Mouse (Mus musculus) midbrain, embryonic 10.5 days (tissue): ENCODE measurements around the gene Rbms2. TPM values are rescaled to one million over a fixed set of nuclear protein-coding genes. Genes with fewer than 3 reads are reported as not detected.
"Not testable (repeated sequence)": the region's sequence is repeated elsewhere in the genome, so short reads cannot be mapped to it uniquely, and the experiment has no call there.

Experiments
- DNase-seq: peaks from one replicate; pipeline ENCODE4 v3.0.0-alpha.2; 2017; ENCODE audit warnings: low spot score
- H3K27ac ChIP-seq: fragments of 300-500 bp; sonication (generic); replicated peaks from 2 replicates; pipeline ENCODE4 v1.5.1; 2016; ENCODE audit warnings: mild to moderate bottlenecking
- H3K27me3 ChIP-seq: fragments of 300-500 bp; sonication (generic); 2 replicates; pipeline ENCODE4 v1.6.1; 2016; ENCODE audit warnings: low read depth, mild to moderate bottlenecking; ENCODE audit not compliant: poor library complexity, severe bottlenecking
- H3K36me3 ChIP-seq: fragments of 300-500 bp; sonication (generic); 2 replicates; pipeline ENCODE4 v1.6.1; 2016; ENCODE audit warnings: mild to moderate bottlenecking, moderate library complexity
- H3K4me1 ChIP-seq: fragments of 300-500 bp; sonication (generic); 2 replicates; pipeline ENCODE4 v1.6.1; 2016
- H3K4me3 ChIP-seq: fragments of 300-500 bp; sonication (generic); 2 replicates; pipeline ENCODE4 v1.5.1; 2016; ENCODE audit warnings: mild to moderate bottlenecking, moderate library complexity
- H3K9me3 ChIP-seq: fragments of 300-500 bp; sonication (generic); replicated peaks from 2 replicates; pipeline ENCODE4 v1.6.1; 2016; ENCODE audit warnings: mild to moderate bottlenecking
- WGBS: fragments of 180-500 bp; shearing (Covaris S2); methylation state at CpG from one replicate; pipeline ENCODE4 v1.1.7; 2016; 5-methylcytosine and 5-hydroxymethylcytosine counted together
- polyA plus RNA-seq: library from polyadenylated mRNA; unstranded; fragments of >200 nt; fragmentation: Nextera tagmentation; extraction: Ambion mirVana; gene quantifications from 2 replicates; pipeline ENCODE4 v1.2.1, GENCODE M21; 2016

The Rbms2 gene
- polyA plus RNA-seq, 1 experiment from 2014 or later: 24.3 TPM

GRCm38 (mm10) chr10:128091564-128092505, 88.3 kb downstream of the Rbms2 start, which contains the start of gene Baz2a:
Gene Baz2a (plus strand): TSS chr10:128091577.
- H3K4me3 ChIP-seq: peak within 1 kb of the TSS; percentile 89
- H3K9me3 ChIP-seq: no peaks in the 10 kb centered on the region
- peak; percentile 43 for DNase-seq
- H3K27me3 ChIP-seq: peaks cover 7% of the 10 kb centered on the region; the same call in 1 of the 2 replicates
- peaks cover 42% of the 10 kb centered on the region for H3K36me3 ChIP-seq
- peak within 1 kb of the TSS; percentile 94 for H3K27ac ChIP-seq
- WGBS: 2% methylated on average over 20 of the region's 20 CpGs
- H3K4me1 ChIP-seq: peaks cover 58% of the 10 kb centered on the region

- peaks cover 51% of the 10 kb centered on the region for H3K4me1 ChIP-seq
- H3K9me3 ChIP-seq: no peaks in the 10 kb centered on the region
- H3K36me3 ChIP-seq: peaks cover 51% of the 10 kb centered on the region
- 10% methylated on average over 14 of the region's 14 CpGs for WGBS
- peak overlapping the region; percentile 89 for H3K4me3 ChIP-seq
- H3K27ac ChIP-seq: peak overlapping the region; percentile 94
- peak; percentile 85 for DNase-seq
- peaks cover 7% of the 10 kb centered on the region; the same call in 1 of the 2 replicates for H3K27me3 ChIP-seq
Observed at GRCm38 (mm10) chr10:128090651-128091563, 89.2 kb downstream of the Rbms2 start.

GRCm38 (mm10) chr10:128089842-128090241, 90.3 kb downstream of the Rbms2 start:
- no peaks in the 10 kb centered on the region for H3K9me3 ChIP-seq
- H3K36me3 ChIP-seq: peaks cover 62% of the 10 kb centered on the region
- DNase-seq: no peak
- H3K4me3 ChIP-seq: no peak overlapping the region
- peaks cover 44% of the 10 kb centered on the region for H3K4me1 ChIP-seq
- H3K27me3 ChIP-seq: peaks cover 7% of the 10 kb centered on the region; the same call in 1 of the 2 replicates
- WGBS: 82% methylated on average over 5 of the region's 5 CpGs
- no peak overlapping the region for H3K27ac ChIP-seq

- Histone ChIP-seq H3K4me3 (no peak overlapping the region), H3K9me3 (no peaks in the 10 kb centered on the region), H3K4me1 (peaks cover 36% of the 10 kb centered on the region), H3K27me3 (no peaks in the 10 kb centered on the region), H3K36me3 (peaks cover 70% of the 10 kb centered on the region), H3K27ac (no peak overlapping the region)
- WGBS: 94% methylated on average over 5 of the region's 5 CpGs
- DNase-seq: no peak
Observed at GRCm38 (mm10) chr10:128088181-128088580, 91.9 kb downstream of the Rbms2 start.

- H3K27me3 ChIP-seq, H3K4me3 ChIP-seq, H3K9me3 ChIP-seq, H3K27ac ChIP-seq, DNase-seq: not testable (repeated sequence)
- WGBS: 79% methylated on average over 2 of the region's 2 CpGs
- H3K4me1 ChIP-seq: peaks cover 32% of the 10 kb centered on the region
- H3K36me3 ChIP-seq: peaks cover 70% of the 10 kb centered on the region
Observed at GRCm38 (mm10) chr10:128087216-128087615, 92.9 kb downstream of the Rbms2 start.

GRCm38 (mm10) chr10:128086391-128086790, 93.7 kb downstream of the Rbms2 start:
- 85% methylated on average over 6 of the region's 6 CpGs for WGBS
- peaks cover 30% of the 10 kb centered on the region for H3K4me1 ChIP-seq

GRCm38 (mm10) chr10:128084160-128084559, 95.9 kb downstream of the Rbms2 start:
- H3K27me3 ChIP-seq: no peaks in the 10 kb centered on the region

More at GRCm38 (mm10) chr10:128086391-128086790, 93.7 kb downstream of the Rbms2 start:
- Histone ChIP-seq H3K9me3 (no peaks in the 10 kb centered on the region), H3K27ac (no peak overlapping the region), H3K36me3 (peaks cover 70% of the 10 kb centered on the region), H3K27me3 (no peaks in the 10 kb centered on the region), H3K4me3 (no peak overlapping the region)
- DNase-seq: peak; percentile 25

GRCm38 (mm10) chr10:128083688-128084087, 96.4 kb downstream of the Rbms2 start:
- no peak for DNase-seq
- H3K36me3 ChIP-seq: peaks cover 47% of the 10 kb centered on the region
- H3K4me1 ChIP-seq: peaks cover 21% of the 10 kb centered on the region
- H3K27me3 ChIP-seq: no peaks in the 10 kb centered on the region
- 1% methylated on average over 22 of the region's 22 CpGs for WGBS
- H3K4me3 ChIP-seq: peak overlapping the region; percentile 76
- no peaks in the 10 kb centered on the region for H3K9me3 ChIP-seq
- H3K27ac ChIP-seq: peak overlapping the region; percentile 97

More at GRCm38 (mm10) chr10:128084160-128084559, 95.9 kb downstream of the Rbms2 start:
- Histone ChIP-seq H3K4me3 (peak overlapping the region; percentile 76), H3K36me3 (peaks cover 52% of the 10 kb centered on the region), H3K27ac (peak overlapping the region; percentile 97), H3K9me3 (no peaks in the 10 kb centered on the region), H3K4me1 (peaks cover 21% of the 10 kb centered on the region)
- 8% methylated on average over 3 of the region's 3 CpGs for WGBS
- no peak for DNase-seq

- peak; percentile 94 for DNase-seq
- Histone ChIP-seq H3K4me3 (peak within 1 kb of the TSS; percentile 76), H3K4me1 (peaks cover 21% of the 10 kb centered on the region), H3K27me3 (no peaks in the 10 kb centered on the region), H3K36me3 (peaks cover 41% of the 10 kb centered on the region), H3K27ac (peak within 1 kb of the TSS; percentile 97), H3K9me3 (no peaks in the 10 kb centered on the region)
- under 1% methylated on average over 34 of the region's 34 CpGs for WGBS
Observed at GRCm38 (mm10) chr10:128082880-128083421, 97.1 kb downstream of the Rbms2 start, which contains the start of gene Atp5b. Gene Atp5b (plus strand): TSS chr10:128083273.

GRCm38 (mm10) chr10:128082477-128082808, 97.7 kb downstream of the Rbms2 start:
- H3K4me3 ChIP-seq: peak overlapping the region; percentile 76
- peaks cover 21% of the 10 kb centered on the region for H3K4me1 ChIP-seq
- H3K9me3 ChIP-seq: no peaks in the 10 kb centered on the region
- 23% methylated on average over 9 of the region's 9 CpGs for WGBS
- DNase-seq: no peak
- peak overlapping the region; percentile 97 for H3K27ac ChIP-seq
- no peaks in the 10 kb centered on the region for H3K27me3 ChIP-seq
- peaks cover 41% of the 10 kb centered on the region for H3K36me3 ChIP-seq

GRCm38 (mm10) chr10:128081807-128082476, 98.2 kb downstream of the Rbms2 start:
- DNase-seq: no peak
- H3K27me3 ChIP-seq: no peaks in the 10 kb centered on the region
- H3K36me3 ChIP-seq: peaks cover 41% of the 10 kb centered on the region
- peak overlapping the region; percentile 97; the same call in 1 of the 2 replicates for H3K27ac ChIP-seq
- peaks cover 21% of the 10 kb centered on the region for H3K4me1 ChIP-seq
- WGBS: 74% methylated on average over 6 of the region's 6 CpGs
- H3K9me3 ChIP-seq: no peaks in the 10 kb centered on the region
- peak overlapping the region; percentile 76 for H3K4me3 ChIP-seq
